Mouse (Mus musculus) layer of hippocampus, postnatal 10 days (tissue): ENCODE data around the gene Snapc4. TPM values are rescaled to one million over a fixed set of nuclear protein-coding genes. Genes with fewer than 3 reads are reported as not detected.
A peak's percentile ranks its signal among the peaks of the same experiment; 100 is the strongest.

Source experiments
- DNase-seq, 2 experiments: peaks; one replicate each; pipeline ENCODE4 v3.0.0; 2021; ENCODE audit warnings: low spot score in 2 of 2
- total RNA-seq, 2 experiments: library from RNA; stranded (reverse); gene quantifications; 2 replicates each; pipeline ENCODE4 v1.2.3; 2021

The Snapc4 gene
- total RNA-seq, 2 experiments from 2014 or later, result 80.5 to 89.7 TPM

DNA sequence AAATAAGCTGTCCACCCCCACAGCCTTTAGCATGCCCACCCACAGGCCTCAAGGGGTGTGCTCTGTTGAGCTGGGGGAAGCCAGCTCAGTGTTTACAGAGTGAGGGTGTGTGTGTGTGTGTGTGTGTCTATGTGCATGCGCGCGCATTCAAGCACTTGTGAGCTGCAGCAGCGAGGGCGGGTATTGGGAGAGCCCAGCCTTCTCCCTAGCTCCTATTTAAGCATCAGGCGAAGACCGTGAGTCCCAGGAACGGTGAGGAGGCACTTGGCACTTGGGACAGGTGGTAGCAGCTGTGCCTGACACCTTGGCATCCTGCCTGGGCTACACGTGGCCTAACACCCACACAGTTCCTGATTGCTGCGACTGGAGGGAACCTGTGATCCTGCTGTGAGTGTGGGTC is 38.4 kb downstream of the Snapc4 start:
- DNase-seq, result peak in 1 of 2 experiments; percentile 54

DNA sequence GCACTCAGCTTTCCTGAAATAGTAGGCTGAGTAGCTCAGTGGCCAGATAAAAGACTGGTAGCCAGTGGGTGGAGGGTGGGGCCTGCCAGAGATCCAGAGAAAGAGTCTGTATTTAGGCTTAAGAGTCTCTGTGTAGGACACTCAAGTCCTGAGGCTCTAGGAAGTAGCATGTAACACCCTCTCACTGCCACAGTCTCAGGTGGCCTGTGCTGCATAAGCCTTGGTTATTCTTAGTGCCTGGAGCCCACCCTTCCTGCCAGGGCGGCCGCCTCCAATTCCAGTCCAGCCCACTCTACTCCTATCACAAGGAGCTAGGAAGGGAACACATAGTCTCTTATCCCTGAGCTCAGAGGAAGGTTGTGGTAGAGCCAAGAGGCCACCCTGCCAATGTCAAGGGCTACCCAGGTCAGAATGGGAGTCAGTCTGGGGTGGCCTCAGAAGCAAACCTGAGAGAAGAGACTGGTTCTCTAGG is 38.9 kb downstream of the Snapc4 start:
- DNase-seq, result no peak

DNA sequence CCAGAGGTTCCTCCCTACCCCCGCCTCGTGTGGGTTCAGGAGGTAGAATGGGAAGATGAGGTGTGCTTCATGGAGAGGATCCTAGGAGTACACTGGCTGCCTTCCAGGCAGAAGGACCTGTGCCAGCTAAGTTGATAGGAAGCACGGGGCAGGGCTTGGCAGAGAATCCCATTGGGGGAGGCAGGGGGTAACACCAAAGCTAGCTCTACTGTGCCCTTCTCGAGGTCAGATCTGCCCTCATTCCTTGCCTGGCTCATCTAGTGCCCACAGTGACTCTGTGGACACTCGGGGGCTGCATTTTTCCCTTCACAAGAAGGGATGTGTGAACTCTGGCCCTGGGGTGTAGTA is 41.3 kb downstream of the Snapc4 start:
- no peak for DNase-seq

DNA sequence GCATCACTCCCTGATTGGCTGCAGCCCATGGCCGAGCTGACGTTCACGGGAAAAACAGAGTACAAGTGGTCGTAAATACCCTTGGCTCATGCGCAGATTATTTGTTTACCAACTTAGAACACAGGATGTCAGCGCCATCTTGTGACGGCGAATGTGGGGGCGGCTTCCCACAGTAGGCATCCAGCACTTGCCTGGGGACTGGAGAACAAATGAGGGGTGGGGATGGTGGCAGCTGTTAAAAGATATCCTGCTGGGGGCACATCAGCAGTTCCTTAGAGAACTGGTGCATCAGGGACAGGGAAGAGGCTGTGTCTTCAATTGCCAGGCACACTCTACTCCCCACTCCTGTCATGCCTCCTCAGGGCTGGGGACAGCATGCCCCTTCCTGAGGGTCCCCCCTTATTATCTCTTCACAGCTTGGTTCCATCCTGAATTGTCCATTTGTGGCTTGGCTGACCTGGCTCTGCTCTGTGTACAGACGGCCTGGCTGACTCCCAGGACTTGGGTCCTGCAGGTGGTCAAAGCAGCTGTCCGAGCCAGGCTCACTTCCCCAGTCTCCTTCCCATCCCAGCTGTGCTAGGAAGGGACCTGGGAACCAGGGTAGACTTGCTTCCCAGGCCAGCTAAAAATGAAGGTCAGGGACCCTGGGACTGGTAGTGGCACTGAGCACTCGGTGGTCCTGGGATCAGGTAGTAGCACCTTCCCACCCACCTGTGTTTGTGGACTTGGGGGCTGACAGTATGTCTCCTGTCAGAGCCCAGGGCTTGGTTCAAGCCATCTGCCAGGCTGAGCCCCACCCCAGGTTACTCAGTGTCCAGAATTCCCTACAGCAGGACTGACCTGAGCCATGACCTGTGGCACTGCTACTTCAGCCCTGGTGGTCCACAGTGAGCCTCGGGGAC is 41.9 kb downstream of the Snapc4 start:
- no peak for DNase-seq

DNA sequence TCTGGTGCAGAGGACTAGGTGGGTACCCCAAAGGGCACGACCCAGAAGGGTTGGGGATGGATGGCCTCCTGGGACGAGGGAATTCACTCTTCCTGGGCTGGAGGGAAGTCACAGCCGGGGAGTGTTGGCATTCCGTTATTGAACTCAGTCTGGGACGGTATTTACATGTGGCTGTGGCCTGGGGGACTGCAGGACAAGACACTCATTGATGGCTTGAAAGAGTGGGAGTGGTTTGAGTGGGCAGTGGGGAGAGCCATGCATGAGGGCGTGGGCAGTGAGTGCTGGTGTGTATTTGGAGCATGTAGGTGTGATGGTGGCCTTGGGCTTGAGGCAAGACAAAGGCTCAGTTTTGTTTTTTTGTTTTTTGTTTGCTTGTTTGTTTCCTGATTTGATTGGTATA is 49.8 kb downstream of the Snapc4 start:
- no peak for DNase-seq

DNA sequence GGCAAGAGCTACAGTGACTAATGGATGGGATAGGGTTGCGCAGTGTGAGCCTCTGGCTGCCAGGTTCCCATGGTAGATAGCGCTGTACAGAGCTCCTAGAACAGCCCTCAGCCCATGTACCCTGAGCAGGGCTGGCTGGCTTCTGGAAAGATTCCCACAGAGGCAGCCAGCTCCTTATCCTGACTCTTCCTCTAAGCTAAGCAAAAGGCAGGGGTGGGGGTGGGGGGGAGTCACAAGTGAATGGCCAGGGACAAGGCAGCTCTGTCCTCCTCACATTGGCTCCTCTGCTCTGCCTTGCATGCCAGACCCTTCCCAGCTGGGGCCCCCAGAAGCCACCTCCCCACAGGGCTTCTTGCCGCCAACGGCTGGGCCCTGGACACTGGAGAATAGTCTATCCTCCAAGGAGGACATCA is 50.4 kb downstream of the Snapc4 start:
- peak in 1 of 2 experiments; percentile 53 for DNase-seq

DNA sequence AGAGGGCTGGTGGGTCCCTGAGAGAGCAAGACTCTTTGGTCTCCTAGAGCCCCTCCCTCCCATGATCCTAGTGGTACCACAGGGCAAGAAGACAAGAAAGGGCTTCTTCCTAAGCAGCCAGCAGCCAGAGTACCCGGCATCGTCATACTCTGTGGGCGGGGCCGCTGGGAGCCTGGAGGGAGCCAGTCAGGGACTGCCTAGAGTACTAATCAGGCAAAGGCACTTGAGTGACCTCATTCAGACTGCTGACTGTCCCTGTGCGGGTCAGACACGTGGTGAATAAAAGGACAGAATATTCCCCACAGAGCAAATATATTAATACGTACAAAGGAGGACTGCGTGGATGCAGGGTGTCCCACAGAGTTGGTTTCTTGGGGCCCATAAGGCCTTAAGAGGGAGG is 51.1 kb downstream of the Snapc4 start:
- DNase-seq, result peak; percentile 58 to 69

DNA sequence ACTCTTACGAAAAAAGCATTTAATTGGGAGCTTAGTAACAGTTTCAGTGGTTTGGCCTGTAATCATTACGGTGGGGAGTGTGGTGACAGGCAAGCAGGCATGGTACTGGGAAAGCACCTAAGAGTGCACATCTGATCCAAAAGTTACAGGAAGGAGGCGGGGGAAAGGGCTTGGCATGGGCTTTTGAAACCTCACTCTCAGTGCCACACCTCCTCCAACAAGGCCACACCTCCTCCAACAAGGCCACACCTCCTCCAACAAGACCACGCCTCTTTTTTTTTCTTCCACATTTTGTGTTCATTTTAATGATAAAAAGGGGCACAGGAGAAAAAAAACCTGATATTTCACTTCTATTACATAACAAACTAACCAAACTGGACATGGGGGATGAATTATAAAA is 52.6 kb downstream of the Snapc4 start:
- DNase-seq, result no peak

DNA sequence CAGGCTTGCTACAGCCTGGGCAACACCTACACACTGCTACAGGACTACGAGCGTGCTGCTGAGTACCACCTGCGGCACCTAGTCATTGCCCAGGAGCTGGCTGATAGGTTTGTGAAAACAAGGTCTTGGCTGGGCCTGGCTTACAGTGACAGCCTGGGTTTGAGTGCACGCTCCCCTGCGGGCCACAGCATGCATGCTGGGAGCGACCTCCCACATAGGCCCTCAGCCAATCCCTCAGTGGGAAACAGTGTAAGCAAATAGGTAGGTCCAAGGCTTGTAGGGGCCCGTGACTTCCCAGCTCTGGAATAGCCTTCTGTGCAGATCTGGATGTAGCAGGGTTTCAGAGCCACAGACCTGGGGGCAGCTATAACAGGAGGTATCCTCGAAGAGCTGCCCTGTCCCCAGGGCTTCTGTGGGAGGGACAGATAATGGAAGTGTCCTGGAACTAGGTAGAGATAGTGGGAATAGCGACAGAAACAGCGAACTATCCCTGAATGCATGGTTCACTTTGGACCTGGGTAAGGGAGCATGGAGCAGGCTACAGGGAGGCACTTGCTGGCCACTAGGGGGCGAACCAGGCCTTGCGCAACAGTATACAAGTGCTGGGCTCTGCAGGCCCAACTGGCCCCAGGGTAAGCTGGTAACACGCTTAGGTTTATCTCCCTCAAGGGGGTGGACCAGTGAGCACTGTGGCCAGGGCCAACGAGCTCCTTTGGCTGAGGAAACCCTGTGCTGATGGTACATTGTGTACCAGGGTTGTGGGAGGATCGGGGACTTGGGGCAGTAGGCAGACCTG is 54.9 kb downstream of the Snapc4 start:
- DNase-seq, result peak; percentile 59 to 63

DNA sequence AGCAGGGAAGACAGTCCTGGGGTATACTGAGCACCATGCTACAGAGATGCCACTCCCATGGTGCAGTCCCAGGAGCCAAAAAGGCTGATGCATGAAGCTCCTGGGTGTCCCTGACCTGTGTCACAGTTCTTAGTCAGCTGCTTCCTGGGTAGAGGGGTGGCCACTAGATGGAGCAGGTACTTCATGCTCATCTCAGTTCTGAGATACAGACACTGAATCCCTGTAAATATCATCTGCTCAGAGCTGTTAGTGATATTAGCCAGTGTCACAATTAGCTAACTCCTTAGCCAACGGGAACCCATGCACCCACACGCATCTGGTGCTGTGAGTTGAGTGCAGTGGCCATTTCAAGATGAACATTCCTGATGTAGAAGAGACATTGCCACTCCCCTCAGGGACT is 55.5 kb downstream of the Snapc4 start:
- peak in 1 of 2 experiments; percentile 63 for DNase-seq

DNA sequence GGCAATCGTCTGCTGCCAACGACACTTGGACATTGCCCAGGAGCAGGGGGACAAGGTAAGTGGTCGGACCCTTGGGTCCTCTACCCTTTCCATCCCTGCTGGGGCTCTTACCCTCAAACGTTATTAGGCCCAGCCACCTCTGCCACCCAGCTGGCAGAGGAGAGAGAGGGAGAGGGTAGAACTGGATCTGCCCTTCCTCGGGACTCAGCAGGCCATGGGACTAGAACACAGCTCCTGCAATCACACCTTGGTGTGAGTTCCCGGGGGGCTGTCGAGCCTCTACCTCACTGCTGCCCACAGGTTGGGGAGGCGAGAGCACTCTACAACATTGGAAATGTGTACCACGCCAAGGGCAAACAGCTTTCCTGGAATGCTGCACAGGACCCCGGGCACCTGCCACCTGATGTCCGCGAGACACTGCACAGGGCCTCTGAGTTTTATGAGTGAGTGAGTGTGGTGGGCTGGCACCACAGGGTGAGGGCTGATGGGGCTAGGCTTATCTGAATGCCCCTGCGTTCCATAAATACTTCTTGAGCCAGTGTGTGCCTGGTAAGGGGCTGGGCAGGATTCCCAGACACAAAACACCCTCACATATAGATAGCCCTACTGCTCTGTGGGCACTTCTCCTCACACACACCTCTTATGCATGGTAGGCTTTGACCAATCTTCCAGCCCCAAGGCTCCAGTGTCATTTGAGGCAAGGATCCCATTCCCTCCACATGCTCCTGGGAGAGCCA is 56.7 kb downstream of the Snapc4 start:
- no peak for DNase-seq

DNA sequence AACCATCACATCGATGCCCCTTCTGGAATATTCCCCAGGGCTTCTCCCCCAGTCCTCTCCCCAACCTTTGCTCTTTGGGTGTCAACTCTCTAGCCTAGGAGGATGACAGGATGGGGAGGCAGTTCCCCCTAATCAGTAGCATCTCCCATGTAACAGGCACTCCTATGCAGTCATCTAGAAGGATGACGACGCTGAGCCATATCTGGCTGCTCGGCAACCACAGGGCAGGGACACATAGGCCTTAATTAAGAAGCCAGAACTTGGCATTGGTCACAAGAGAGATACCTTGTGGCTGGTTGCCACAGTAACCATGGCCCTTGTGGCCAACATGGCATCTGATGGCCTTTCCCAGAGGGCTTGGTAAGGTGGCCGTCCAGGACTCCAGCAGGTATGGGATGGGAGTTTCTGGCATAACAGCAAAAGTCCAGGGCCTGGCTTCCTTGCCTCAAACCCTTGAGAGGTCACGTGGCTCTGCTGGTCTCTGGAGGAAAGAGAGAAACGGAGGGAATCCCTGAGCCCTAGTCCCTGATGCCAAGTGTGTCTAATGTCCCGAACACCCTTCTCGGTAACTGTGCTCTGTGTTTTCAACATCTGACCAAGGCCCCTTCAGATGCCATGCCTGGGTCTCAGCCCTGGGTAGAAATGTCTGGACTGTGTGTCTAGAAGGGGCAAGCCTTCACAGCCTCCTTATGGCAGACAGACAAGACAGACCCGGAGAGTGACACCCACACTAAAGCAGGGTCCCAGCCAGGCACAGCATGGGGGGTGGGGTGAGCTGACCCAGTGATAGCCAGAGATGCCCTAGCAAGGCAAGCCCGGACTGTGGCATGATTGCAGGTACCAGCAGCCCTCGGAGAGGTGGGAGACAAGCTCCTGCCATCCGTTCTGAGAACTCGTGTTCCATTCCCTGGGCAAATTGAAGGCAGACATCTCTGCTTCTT is 59.9 kb downstream of the Snapc4 start:
- DNase-seq, result no peak

DNA sequence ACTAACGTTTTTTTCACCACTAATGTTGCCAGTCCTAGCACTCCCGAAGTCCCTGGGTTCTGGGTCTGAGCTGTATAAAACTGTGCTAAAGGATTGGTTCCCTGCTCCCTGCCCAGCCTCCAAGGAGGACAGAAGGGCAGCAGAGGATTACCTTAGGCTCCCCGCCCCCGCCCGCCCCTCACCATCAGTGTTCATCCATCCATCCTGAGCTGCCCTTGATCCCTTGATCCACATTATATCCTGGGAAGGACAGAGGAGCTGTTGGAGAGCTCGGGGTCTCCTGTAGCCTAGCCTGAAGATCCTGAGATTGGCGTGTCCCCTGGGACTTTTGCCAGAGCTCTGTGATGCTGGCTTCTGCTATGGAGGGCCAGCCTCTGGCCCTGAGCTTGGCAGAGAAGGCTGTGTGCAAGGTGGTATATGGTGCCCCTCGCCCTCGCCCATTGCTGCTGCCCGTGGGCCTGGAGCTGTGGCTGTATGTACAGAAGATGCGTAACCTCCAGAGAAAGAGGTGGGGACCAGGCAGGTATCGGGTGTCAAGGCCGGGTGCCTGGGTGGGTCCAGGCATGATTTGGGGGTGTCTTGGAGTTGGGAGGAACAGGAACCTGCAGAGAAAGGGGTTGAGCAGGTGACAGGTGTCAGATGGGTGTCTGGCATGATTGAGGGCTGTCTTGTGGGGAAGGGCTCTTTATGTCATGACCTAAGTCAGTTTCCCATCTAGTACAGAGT is 60.8 kb downstream of the Snapc4 start:
- no peak for DNase-seq

DNA sequence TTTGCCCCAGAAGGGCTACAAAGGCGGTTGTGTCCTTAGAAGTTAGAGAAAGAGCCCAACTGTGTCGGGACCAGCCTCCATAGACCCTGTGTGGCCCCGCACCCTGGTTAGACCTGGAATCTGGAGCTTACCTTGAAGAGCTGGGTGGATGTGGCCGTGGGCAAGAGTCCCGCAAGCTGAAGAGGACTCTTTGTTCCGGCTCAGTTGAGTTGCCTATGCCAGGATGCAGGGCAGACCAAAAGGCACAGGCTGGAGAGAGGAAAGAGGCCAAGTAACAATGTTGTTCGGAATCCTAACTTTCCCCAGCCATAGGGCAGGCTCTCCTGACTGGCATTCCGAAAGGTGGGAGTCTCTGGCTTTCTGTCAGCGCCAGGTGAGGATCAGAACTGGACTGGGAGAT is 61.3 kb downstream of the Snapc4 start:
- no peak for DNase-seq

DNA sequence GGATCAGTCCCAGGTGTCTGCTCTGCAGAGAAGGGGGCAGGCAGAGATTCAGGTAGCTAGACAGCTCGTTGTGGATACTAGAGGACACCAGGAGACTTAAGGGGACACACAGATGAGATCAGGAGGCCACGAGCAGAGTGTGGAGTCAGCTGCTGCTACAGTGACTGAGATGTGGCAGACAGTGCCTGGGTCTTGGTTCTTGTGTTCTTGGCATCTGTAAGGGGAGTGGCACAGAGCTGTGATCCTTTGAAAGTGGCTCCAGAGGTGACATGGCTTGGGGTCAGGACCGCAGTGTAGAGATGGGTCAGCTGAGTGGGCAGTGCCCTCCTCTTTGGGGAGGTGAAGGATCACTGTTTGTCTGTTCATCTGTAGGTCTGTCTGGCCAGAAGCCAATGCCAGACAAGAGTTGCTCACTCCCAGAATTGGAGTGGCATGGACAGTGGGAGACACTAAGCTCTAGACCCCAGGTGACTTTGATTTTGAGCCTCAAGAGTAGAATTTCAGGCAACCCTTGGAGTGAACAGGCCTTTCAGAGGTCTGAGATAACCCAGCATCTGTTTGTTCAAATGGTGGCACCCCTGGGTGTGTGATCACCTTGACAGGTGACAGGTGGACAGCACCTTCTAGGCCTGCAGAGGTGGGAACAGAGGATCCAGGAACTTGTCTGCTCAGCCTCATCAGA is 62.3 kb downstream of the Snapc4 start:
- DNase-seq, result no peak

DNA sequence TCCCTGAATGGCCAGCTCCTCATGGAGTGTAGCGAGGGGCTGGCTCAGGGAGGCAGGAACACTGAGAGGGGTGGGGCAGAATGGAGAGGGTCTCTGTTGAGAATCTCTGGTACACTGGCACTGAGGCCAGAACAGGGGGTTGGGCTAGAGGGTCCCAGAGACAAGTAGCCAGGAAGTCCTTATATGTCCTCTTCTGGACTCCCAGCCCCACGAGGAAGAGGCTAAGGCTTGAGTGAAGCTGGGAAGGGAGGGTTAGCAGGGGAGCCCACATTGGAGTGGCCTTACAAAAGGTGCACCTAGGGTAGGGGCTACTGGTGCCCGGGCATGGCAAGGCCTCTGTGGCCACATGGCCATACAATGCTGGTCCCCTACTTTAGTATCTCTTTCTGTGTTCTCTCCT is 63.1 kb downstream of the Snapc4 start:
- no peak for DNase-seq

DNA sequence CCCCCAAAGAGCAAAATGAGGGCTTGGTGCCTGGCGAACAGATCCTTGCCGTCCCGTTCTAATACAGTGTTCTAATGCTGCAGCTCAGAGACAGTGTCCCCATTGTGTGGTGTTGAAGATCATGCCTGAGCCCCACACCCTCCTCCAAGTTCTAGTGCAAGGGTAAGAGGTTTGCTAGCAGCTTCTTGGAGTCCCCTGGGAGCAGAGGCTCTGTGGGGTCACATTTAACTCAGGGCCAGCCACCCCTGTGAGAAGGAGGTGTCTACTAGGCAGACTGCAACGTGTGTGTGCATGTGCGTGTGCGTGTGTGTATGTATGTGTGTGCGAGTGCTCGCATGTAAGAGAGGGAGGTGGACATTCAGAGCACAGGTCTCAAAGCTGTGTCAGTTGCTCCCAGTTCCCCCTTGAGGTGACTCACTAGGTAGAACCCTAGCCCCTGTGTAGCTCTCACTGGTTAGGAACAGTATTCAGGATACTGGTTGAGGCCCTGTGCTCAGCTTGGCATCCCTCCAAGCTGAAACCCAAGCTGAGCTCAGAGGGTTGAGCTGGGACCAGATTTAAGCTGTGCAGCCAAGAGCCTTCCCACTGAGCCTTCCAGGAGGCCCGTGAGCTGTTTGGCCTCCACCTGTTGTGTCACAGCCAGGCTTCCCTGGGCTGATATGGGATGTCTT is 63.7 kb downstream of the Snapc4 start:
- DNase-seq, result no peak

DNA sequence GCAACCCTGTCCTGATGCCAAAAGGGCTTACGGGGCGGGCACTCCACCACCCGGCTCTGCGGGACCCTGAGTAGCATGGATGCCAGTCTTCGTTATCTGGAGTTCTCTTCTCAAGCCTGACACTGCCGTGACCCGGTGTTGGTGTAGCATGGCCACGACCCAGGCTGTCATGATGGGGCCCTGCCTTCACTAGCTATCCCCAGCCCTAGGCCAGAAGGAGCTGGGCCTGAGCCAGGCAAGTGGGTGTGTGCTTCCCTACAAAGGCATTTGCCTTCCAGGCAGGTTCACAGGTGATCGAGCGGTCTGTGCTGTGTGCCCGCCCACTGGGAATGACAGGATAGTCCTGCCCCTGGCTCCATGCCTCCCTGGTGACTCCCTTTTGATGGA is 64.5 kb downstream of the Snapc4 start:
- peak in 1 of 2 experiments; percentile 63 for DNase-seq
